Mouse (Mus musculus) spleen, embryonic (tissue): ENCODE data around the gene Rgn.

Source experiments
- CTCF ChIA-PET: fragments of 350-600 bp; sonication (Branson Sonifier 250); formaldehyde crosslinking; loops from one replicate; lab custom pipeline; 2022; lab: Charles Lee

Gene Rgn

GRCm38 (mm10) chrX:20549532-20549931 lies at the start of gene Rgn:
TSS of gene Rgn (plus strand) at chrX:20549787.
- CTCF ChIA-PET = no interaction called here

DNA sequence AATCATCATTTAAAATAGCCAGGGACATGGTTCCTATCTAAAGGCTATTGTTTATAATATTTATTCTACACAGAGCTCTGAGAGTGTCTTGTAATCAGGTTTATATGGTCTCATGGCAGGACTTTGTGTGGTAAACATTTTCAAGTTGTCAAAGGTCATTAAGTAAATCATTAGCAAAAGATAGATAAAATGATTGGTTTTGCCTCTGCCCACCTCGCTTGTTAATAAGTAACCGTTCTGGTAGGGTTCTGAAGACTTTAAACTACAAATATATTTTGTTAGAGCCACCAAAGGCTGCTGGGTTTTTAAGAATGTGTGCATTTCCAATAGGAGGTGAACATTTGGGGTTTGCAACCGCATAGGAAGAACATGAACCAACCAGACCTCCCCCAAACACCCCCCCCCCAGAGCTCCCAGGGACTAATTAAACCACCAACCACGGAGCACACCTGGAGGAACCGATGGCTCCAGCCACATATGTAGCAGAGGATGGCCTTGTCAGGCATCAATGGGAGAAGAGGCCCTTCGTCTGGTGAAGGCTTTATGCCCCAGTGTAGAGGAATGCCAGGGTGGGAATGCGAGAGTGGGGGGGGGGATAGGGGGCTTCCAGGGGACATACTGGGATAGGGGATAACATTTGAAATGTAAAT lies 29.2 kb upstream of the Rgn start:
- CTCF ChIA-PET = no interaction called here

GRCm38 (mm10) chrX:20521578-20521977 lies 28.0 kb upstream of the Rgn start:
- CTCF ChIA-PET = no interaction called here

DNA sequence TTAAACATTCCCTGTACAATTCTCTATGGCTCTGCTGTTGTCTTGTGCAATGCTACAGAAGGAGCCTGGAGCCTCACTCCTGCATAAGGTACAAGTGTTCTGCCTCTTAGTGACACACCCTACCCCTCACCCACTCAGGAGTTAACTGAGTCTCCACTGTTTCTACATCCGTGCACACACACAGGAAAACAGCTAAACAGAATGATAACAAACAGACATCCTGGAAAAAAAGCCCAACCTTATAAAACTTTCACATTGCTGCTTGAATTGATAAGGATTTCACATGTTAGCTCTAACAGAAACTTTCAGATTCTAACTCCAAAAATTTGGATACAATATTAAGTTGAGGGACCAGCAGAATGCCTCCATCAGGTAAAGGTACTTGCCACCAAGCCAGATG lies 17.0 kb upstream of the Rgn start:
- CTCF ChIA-PET = no interaction called here

- CTCF ChIA-PET = no interaction called here
Measured at GRCm38 (mm10) chrX:20543867-20544266, 5.7 kb upstream of the Rgn start.

DNA sequence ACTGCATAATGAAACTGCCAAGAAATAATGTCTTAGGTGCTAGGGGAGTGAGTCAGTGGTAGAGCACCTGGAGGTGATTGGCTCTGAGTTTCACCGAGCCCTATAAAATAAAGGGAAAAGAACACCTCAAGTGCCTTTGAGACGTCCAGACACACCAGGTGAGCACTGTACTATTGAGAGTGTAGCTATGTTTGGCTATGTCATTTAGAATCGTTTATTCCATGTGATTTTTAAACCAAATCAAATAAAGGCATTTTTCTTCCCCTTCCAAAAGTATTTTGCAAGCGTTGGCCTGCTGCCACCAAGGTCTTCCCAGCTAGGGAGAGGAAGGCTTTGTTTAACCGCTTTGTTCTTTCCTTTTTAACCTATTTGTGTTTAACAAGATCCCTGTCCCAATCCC lies 2.0 kb upstream of the Rgn start:
- CTCF ChIA-PET = no interaction called here

GRCm38 (mm10) chrX:20548011-20548879 lies 1.3 kb upstream of the Rgn start:
- CTCF ChIA-PET = no interaction called here

GRCm38 (mm10) chrX:20548880-20549440 lies 627 bp upstream of the Rgn start:
- CTCF ChIA-PET = no interaction called here

DNA sequence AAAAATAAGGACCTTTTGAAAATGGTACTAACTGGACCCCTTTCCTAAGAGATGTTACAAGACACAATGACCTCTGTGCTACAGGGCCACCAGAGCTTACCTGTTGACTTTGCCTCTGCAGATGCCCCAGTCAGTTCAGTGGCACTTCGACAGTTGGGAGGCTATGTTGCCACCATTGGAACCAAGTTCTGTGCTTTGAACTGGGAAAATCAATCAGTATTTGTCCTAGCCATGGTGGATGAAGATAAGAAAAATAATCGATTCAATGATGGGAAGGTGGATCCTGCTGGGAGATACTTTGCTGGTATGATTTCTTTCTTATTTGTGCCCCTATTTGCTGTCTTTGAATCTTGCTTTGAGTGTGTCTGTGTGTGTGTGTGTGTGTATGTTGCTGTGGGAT lies 2.6 kb downstream of the Rgn start:
- CTCF ChIA-PET = no interaction called here

DNA sequence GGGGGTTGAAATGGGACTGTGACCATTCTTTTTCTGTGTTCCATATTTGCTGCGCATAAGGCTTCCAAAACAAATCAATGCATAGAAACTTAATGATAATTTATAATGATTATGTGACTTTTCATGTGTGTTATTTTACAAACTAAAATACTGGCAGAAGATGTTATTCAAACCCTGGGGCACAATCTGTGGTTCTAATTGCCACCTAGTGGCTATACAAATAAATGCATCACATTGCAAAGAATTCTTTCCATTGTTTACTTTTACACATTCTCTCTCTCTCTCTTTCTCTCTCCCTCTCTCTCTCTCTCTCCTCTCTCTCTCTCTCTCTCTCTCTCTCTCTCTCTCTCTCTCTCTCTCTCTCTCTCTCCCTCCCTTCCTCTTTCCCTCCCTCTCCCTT lies 12.3 kb downstream of the Rgn start:
- CTCF ChIA-PET = no interaction called here

GRCm38 (mm10) chrX:20563941-20564340 lies 14.4 kb downstream of the Rgn start:
- CTCF ChIA-PET = no interaction called here

GRCm38 (mm10) chrX:20571024-20571423 lies 21.4 kb downstream of the Rgn start:
- CTCF ChIA-PET = no interaction called here

DNA sequence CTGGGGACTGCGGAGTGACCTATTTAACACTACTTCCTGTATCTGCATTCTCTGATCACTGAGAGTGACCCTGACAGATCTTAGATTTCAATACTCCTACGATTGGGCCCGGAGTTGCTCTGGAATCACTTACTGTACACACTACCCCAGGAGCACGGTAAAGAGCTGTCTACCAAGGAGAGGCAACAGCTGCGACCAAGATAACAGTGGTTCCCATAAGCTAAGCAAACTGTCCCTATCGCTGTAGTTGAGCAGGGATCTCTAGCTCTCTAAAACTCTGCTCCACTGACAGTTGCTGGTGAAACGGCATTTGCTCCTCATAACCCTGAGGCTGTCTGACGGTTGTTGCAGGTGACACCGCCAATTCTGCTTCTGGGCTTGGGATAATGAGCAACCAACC lies 23.1 kb downstream of the Rgn start:
- CTCF ChIA-PET = no interaction called here

GRCm38 (mm10) chrX:20573927-20574326 lies 24.3 kb downstream of the Rgn start:
- CTCF ChIA-PET = no interaction called here

DNA sequence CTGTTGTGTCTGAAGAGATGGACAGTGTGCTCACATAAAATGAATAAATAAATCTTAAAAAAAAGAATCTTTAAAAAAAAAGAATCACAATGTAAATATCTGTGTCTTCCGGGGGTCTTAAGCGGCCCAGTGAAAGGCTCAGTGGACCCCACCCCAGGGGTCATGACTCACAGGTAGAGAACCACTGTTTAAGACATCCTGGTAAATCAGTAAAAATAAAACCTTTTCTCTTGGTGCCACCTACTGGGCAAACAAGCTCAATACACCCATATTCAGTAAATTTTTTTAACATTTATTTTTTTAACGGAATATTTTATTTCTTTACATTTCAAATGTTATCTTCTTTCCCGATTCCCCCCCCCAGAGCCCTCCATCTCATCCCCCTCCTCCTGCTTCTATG lies 38.4 kb downstream of the Rgn start:
- CTCF ChIA-PET = interaction anchor here (0.7 kb wide), 1 partner anchor 567 kb away, joined by 3 read pairs; no protein-coding TSS in a partner anchor

DNA sequence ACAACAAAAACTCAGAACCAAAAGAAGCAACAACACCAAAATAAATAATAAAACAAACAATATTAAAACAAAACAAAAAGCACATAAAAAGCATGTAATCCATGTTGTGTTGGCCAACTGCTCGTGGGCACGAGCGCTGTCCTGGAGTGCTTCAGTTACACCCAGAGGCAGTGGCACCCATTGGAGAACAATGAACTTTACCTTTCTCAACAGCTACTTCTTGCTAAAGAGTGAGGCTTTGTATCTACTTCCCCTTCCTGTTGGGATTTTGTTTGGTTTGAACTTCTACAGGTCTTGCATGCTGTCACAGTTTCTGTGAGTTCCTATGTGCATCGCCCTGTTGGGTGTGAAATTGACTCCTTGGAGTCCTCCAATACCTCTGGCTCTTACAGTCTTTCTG lies 58.9 kb downstream of the Rgn start:
- CTCF ChIA-PET = no interaction called here
